Mouse (Mus musculus) adrenal gland, adult 18-20 months (tissue): Measurements from ENCODE around the gene Tnfaip2. TPM values are rescaled to one million over a fixed set of nuclear protein-coding genes. Genes with fewer than 3 reads are reported as not detected.

Source experiments
- DNase-seq, 2 experiments: peaks; one replicate each; pipeline ENCODE4 v3.0.0; 2021 to 2022; ENCODE audit warnings: low spot score in 2 of 2
- total RNA-seq, 2 experiments: library from RNA; stranded (reverse); gene quantifications; 1 replicate in 1 of 2; 2 replicates in 1 of 2; pipeline ENCODE4 v1.2.3; 2021

Gene Tnfaip2
- total RNA-seq, 2 experiments from 2014 or later, result 11.4 to 31.6 TPM

- no peak for DNase-seq
Measured at GRCm38 (mm10) chr12:111443921-111444831, 1.9 kb downstream of the Tnfaip2 start.

- no peak for DNase-seq
Measured at GRCm38 (mm10) chr12:111445161-111445889, 3.1 kb downstream of the Tnfaip2 start.

- DNase-seq, result no peak
Measured at GRCm38 (mm10) chr12:111445890-111446613, 3.8 kb downstream of the Tnfaip2 start.

GRCm38 (mm10) chr12:111446745-111447144 lies 4.5 kb downstream of the Tnfaip2 start:
- no peak for DNase-seq

GRCm38 (mm10) chr12:111447350-111447749 lies 5.1 kb downstream of the Tnfaip2 start:
- no peak for DNase-seq

- DNase-seq, result no peak
Measured at GRCm38 (mm10) chr12:111447898-111448760, 5.9 kb downstream of the Tnfaip2 start.

GRCm38 (mm10) chr12:111448931-111449705 lies 6.8 kb downstream of the Tnfaip2 start:
- no peak for DNase-seq

- DNase-seq, result no peak
Measured at GRCm38 (mm10) chr12:111450359-111450758, 8.1 kb downstream of the Tnfaip2 start.

GRCm38 (mm10) chr12:111451561-111451960 lies 9.3 kb downstream of the Tnfaip2 start:
- no peak for DNase-seq

- DNase-seq, result no peak
Measured at GRCm38 (mm10) chr12:111454021-111454420, 11.8 kb downstream of the Tnfaip2 start.

- no peak for DNase-seq
Measured at GRCm38 (mm10) chr12:111454543-111455280, 12.4 kb downstream of the Tnfaip2 start.

- no peak for DNase-seq
Measured at GRCm38 (mm10) chr12:111455311-111455846, 13.1 kb downstream of the Tnfaip2 start.

- DNase-seq, result no peak
Measured at GRCm38 (mm10) chr12:111455860-111456259, 13.6 kb downstream of the Tnfaip2 start.

- DNase-seq, result no peak
Measured at GRCm38 (mm10) chr12:111457742-111458141, 15.5 kb downstream of the Tnfaip2 start.

GRCm38 (mm10) chr12:111463570-111463969 lies 21.3 kb downstream of the Tnfaip2 start:
- no peak for DNase-seq

- no peak for DNase-seq
Measured at GRCm38 (mm10) chr12:111466369-111466768, 24.1 kb downstream of the Tnfaip2 start.

GRCm38 (mm10) chr12:111468206-111468605 lies 25.9 kb downstream of the Tnfaip2 start:
- DNase-seq, result no peak

- DNase-seq, result peak; percentile 71
Measured at GRCm38 (mm10) chr12:111469507-111469906, 27.2 kb downstream of the Tnfaip2 start.

GRCm38 (mm10) chr12:111471119-111471518 lies 28.9 kb downstream of the Tnfaip2 start:
- no peak for DNase-seq
